Mouse (Mus musculus) ES-Bruce4 (cell line): ENCODE data around the gene Haao.

ENCODE experiments used
- CTCF ChIP-seq: IDR thresholded peaks from one replicate; pipeline ENCODE4 v1.8.1; 2011; ENCODE audit warnings: low read depth, low read length
- EP300 ChIP-seq: IDR thresholded peaks from 2 replicates; pipeline ENCODE4 v1.6.1; 2011; ENCODE audit warnings: low read depth, low read length; ENCODE audit not compliant: insufficient read depth
- POLR2A ChIP-seq: IDR thresholded peaks from one replicate; pipeline ENCODE4 v1.8.1; 2011; ENCODE audit warnings: low read length; ENCODE audit not compliant: insufficient read depth

- TF ChIP-seq CTCF (no peak), POLR2A (no peak), EP300 (no peak)
These were observed 3.1 kb upstream of the Haao start for GRCm38 (mm10) chr17:83850864-83851263.
